Mouse (Mus musculus) midbrain, postnatal 0 days (tissue): ENCODE results near the gene Gm49378. TPM values are rescaled to one million over a fixed set of nuclear protein-coding genes. Genes with fewer than 3 reads are reported as not detected.
A peak's percentile ranks its signal among the peaks of the same experiment; 100 is the strongest.

Source experiments
- ATAC-seq: fragments of 200-750 bp; cut with Nextera tagmentation; 2 replicates; pipeline ENCODE4 v1.8.0; 2017; ENCODE audit warnings: moderate number of reproducible peaks, mild to moderate bottlenecking, moderate TSS enrichment, moderate library complexity; ENCODE audit not compliant: low FRiP score
- DNase-seq: peaks from one replicate; pipeline ENCODE4 v3.0.0-alpha.2; 2015; ENCODE audit warnings: low spot score
- H3K27ac ChIP-seq: fragments of 300-500 bp; sonication (generic); 2 replicates; pipeline ENCODE4 v1.5.1; 2014; ENCODE audit warnings: low read depth, mild to moderate bottlenecking, low read length, mixed read lengths
- H3K27me3 ChIP-seq: fragments of 300-500 bp; sonication (generic); 2 replicates; pipeline ENCODE4 v1.6.1; 2014; ENCODE audit warnings: low read length, control low read depth, mixed read lengths; ENCODE audit not compliant: insufficient read depth
- H3K36me3 ChIP-seq: fragments of 300-500 bp; sonication (generic); 2 replicates; pipeline ENCODE4 v1.6.1; 2014; ENCODE audit warnings: low read length, control low read depth, mixed read lengths; ENCODE audit not compliant: insufficient read depth
- H3K4me1 ChIP-seq: fragments of 300-500 bp; sonication (generic); 2 replicates; pipeline ENCODE4 v1.6.1; 2014; ENCODE audit warnings: mild to moderate bottlenecking, control low read depth, antibody characterized with exemption, low read length, mixed read lengths; ENCODE audit not compliant: insufficient read depth
- H3K4me2 ChIP-seq: fragments of 300-500 bp; sonication (generic); 2 replicates; pipeline ENCODE4 v1.6.1; 2014; ENCODE audit warnings: low read depth, mild to moderate bottlenecking, low read length, mixed read lengths; ENCODE audit not compliant: poor library complexity, severe bottlenecking
- H3K4me3 ChIP-seq: fragments of 300-500 bp; sonication (generic); 2 replicates; pipeline ENCODE4 v1.5.1; 2014; ENCODE audit warnings: low read depth, mild to moderate bottlenecking, low read length, moderate library complexity
- H3K9ac ChIP-seq: fragments of 300-500 bp; sonication (generic); replicated peaks from 2 replicates; pipeline ENCODE4 v1.6.1; 2014; ENCODE audit warnings: mild to moderate bottlenecking, low read length, moderate library complexity, mixed read lengths; ENCODE audit not compliant: poor library complexity, severe bottlenecking
- H3K9me3 ChIP-seq: fragments of 300-500 bp; sonication (generic); 2 replicates; pipeline ENCODE4 v1.6.1; 2016; ENCODE audit warnings: low read length, control low read depth
- CTCF ChIP-seq: IDR thresholded peaks from 2 replicates; pipeline ENCODE4 v1.5.1; 2016; ENCODE audit warnings: antibody characterized with exemption, mild to moderate bottlenecking
- WGBS: fragments of 180-500 bp; shearing (Covaris S2); extraction: QIAGEN DNeasy Blood & Tissue Kit; methylation state at CpG from one replicate; pipeline ENCODE4 v1.1.7; 2014; 5-methylcytosine and 5-hydroxymethylcytosine counted together
- polyA plus RNA-seq: library from polyadenylated mRNA; unstranded; fragments of >200 nt; fragmentation: Nextera tagmentation; extraction: Ambion mirVana; gene quantifications from 2 replicates; pipeline ENCODE4 v1.2.1, GENCODE M21; 2015
- total RNA-seq: library from RNA; depleted of rRNA; stranded (reverse); fragments of >200 nt; gene quantifications from 2 replicates; pipeline ENCODE4 v1.2.3, GENCODE M21; 2014; rRNA removed

Gm49378 gene
- total and polyA plus RNA-seq, 2 experiments from 2014 or later: 2.8 to 6.7 TPM

- peak; percentile 10; the same call in 1 of the 2 replicates for TF ChIP-seq CTCF
- Histone ChIP-seq H3K4me3 (no peak overlapping the region), H3K9me3 (no peaks in the 10 kb centered on the region), H3K27ac (no peak overlapping the region), H3K36me3 (peaks cover 13% of the 10 kb centered on the region), H3K4me1 (no peaks in the 10 kb centered on the region), H3K4me2 (no peak overlapping the region), H3K9ac (no peak overlapping the region), H3K27me3 (no peaks in the 10 kb centered on the region)
- ATAC-seq: no peak
- no peak for DNase-seq
- WGBS: 88% methylated on average over 23 of the region's 23 CpGs
Observed at GRCm38 (mm10) chr14:55579511-55580496, 57.9 kb downstream of the Gm49378 start.

Other genes with a start within 250 kb of the Gm49378 start
Only the 30 nearest of the 34 such genes appear.
- 10.0 and 13.8 TPM in 2 replicates for gene Dhrs4, start 159.1 kb downstream of the Gm49378 start, total RNA-seq
- 18.0 and 19.4 TPM in 2 replicates for gene Dhrs4, start 159.1 kb downstream of the Gm49378 start, polyA plus RNA-seq
- gene Carmil3, start 147.2 kb downstream of the Gm49378 start, total RNA-seq: 118 and 166 TPM in 2 replicates
- 33.3 and 37.6 TPM in 2 replicates for gene Carmil3, start 147.2 kb downstream of the Gm49378 start, polyA plus RNA-seq
- gene Cpne6, start 127.5 kb downstream of the Gm49378 start, total RNA-seq: 9.4 and 14.7 TPM in 2 replicates
- gene Cpne6, start 127.5 kb downstream of the Gm49378 start, polyA plus RNA-seq: 12.3 and 15.0 TPM in 2 replicates
- 1.5 and 3.8 TPM in 2 replicates for gene Nrl, start 112.9 kb downstream of the Gm49378 start, total RNA-seq
- 0.55 and 0.57 TPM in 2 replicates for gene Nrl, start 112.9 kb downstream of the Gm49378 start, polyA plus RNA-seq
- 27.8 and 29.1 TPM in 2 replicates for gene Pck2, start 97.6 kb downstream of the Gm49378 start, total RNA-seq
- 18.2 and 21.6 TPM in 2 replicates for gene Pck2, start 97.6 kb downstream of the Gm49378 start, polyA plus RNA-seq
- gene Dcaf11, start 77.9 kb downstream of the Gm49378 start, total RNA-seq: 98.3 and 103 TPM in 2 replicates
- gene Dcaf11, start 77.9 kb downstream of the Gm49378 start, polyA plus RNA-seq: 102 and 114 TPM in 2 replicates
- gene A730061H03Rik, start 77.5 kb downstream of the Gm49378 start, total RNA-seq: 5.4 TPM in 1 of 2 replicates, not detected in the other
- gene A730061H03Rik, start 77.5 kb downstream of the Gm49378 start, polyA plus RNA-seq: 0.69 TPM in 1 of 2 replicates, not detected in the other
- gene Fitm1, start 62.3 kb downstream of the Gm49378 start, total RNA-seq: 0.33 and 0.80 TPM in 2 replicates
- gene Fitm1, start 62.3 kb downstream of the Gm49378 start, polyA plus RNA-seq: 0.16 and 0.17 TPM in 2 replicates
- 119 and 147 TPM in 2 replicates for gene Psme1, start 59.8 kb downstream of the Gm49378 start, total RNA-seq
- gene Psme1, start 59.8 kb downstream of the Gm49378 start, polyA plus RNA-seq: 268 and 288 TPM in 2 replicates
- gene Emc9, start 52.6 kb downstream of the Gm49378 start, total RNA-seq: 36.3 and 38.9 TPM in 2 replicates
- 74.3 and 78.8 TPM in 2 replicates for gene Emc9, start 52.6 kb downstream of the Gm49378 start, polyA plus RNA-seq
- 62.8 and 69.6 TPM in 2 replicates for gene Psme2, start 46.8 kb downstream of the Gm49378 start, total RNA-seq
- 157 and 184 TPM in 2 replicates for gene Psme2, start 46.8 kb downstream of the Gm49378 start, polyA plus RNA-seq
- 19.8 and 26.7 TPM in 2 replicates for gene Rnf31, start 46.2 kb downstream of the Gm49378 start, total RNA-seq
- gene Rnf31, start 46.2 kb downstream of the Gm49378 start, polyA plus RNA-seq: 20.4 and 23.0 TPM in 2 replicates
- gene Irf9, start 34.3 kb downstream of the Gm49378 start, total RNA-seq: 17.1 and 18.2 TPM in 2 replicates
- 7.4 and 8.3 TPM in 2 replicates for gene Irf9, start 34.3 kb downstream of the Gm49378 start, polyA plus RNA-seq
- gene Rec8, start 19.9 kb downstream of the Gm49378 start, total RNA-seq: 6.0 and 11.1 TPM in 2 replicates
- gene Rec8, start 19.9 kb downstream of the Gm49378 start, polyA plus RNA-seq: 7.6 and 8.7 TPM in 2 replicates
- gene Ipo4, start 1.9 kb downstream of the Gm49378 start, total RNA-seq: 109 and 122 TPM in 2 replicates
- gene Ipo4, start 1.9 kb downstream of the Gm49378 start, polyA plus RNA-seq: 104 and 112 TPM in 2 replicates
- gene Tm9sf1, start 5.9 kb upstream of the Gm49378 start, total RNA-seq: 47.7 and 60.3 TPM in 2 replicates
- 48.2 and 54.3 TPM in 2 replicates for gene Tm9sf1, start 5.9 kb upstream of the Gm49378 start, polyA plus RNA-seq
- 0.14 and 0.16 TPM in 2 replicates for gene Tssk4, start 12.3 kb upstream of the Gm49378 start, total RNA-seq
- gene Tssk4, start 12.3 kb upstream of the Gm49378 start, polyA plus RNA-seq: 0.28 and 0.36 TPM in 2 replicates
- 46.7 and 53.7 TPM in 2 replicates for gene Mdp1, start 22.6 kb upstream of the Gm49378 start, total RNA-seq
- 77.9 and 82.2 TPM in 2 replicates for gene Mdp1, start 22.6 kb upstream of the Gm49378 start, polyA plus RNA-seq
- gene Gmpr2, start 34.0 kb upstream of the Gm49378 start, total RNA-seq: 19.9 and 24.4 TPM in 2 replicates
- 35.5 and 36.7 TPM in 2 replicates for gene Gmpr2, start 34.0 kb upstream of the Gm49378 start, polyA plus RNA-seq
- 129 and 133 TPM in 2 replicates for gene Nedd8, start 34.2 kb upstream of the Gm49378 start, total RNA-seq
- gene Nedd8, start 34.2 kb upstream of the Gm49378 start, polyA plus RNA-seq: 569 and 590 TPM in 2 replicates
- 14.6 and 15.7 TPM in 2 replicates for gene Tinf2, start 43.9 kb upstream of the Gm49378 start, total RNA-seq
- 19.9 and 23.6 TPM in 2 replicates for gene Tinf2, start 43.9 kb upstream of the Gm49378 start, polyA plus RNA-seq
- 0.16 and 0.38 TPM in 2 replicates for gene Tgm1, start 76.0 kb upstream of the Gm49378 start, total RNA-seq
- 0.14 and 0.18 TPM in 2 replicates for gene Tgm1, start 76.0 kb upstream of the Gm49378 start, polyA plus RNA-seq
- 75.1 and 94.5 TPM in 2 replicates for gene Rabggta, start 84.4 kb upstream of the Gm49378 start, total RNA-seq
- 61.9 and 62.6 TPM in 2 replicates for gene Rabggta, start 84.4 kb upstream of the Gm49378 start, polyA plus RNA-seq
- gene Dhrs1, start 107.8 kb upstream of the Gm49378 start, total RNA-seq: 75.1 and 94.0 TPM in 2 replicates
- gene Dhrs1, start 107.8 kb upstream of the Gm49378 start, polyA plus RNA-seq: 72.0 and 73.3 TPM in 2 replicates
- gene Nop9, start 107.8 kb upstream of the Gm49378 start, total RNA-seq: 22.0 and 30.4 TPM in 2 replicates
- 17.3 and 17.8 TPM in 2 replicates for gene Nop9, start 107.8 kb upstream of the Gm49378 start, polyA plus RNA-seq
- 0.66 and 2.6 TPM in 2 replicates for gene Cideb, start 120.6 kb upstream of the Gm49378 start, total RNA-seq
- 0.25 and 1.1 TPM in 2 replicates for gene Cideb, start 120.6 kb upstream of the Gm49378 start, polyA plus RNA-seq
- gene Ltb4r2, start 123.5 kb upstream of the Gm49378 start, total RNA-seq: 0.38 and 1.6 TPM in 2 replicates
- 0.43 and 0.60 TPM in 2 replicates for gene Ltb4r2, start 123.5 kb upstream of the Gm49378 start, polyA plus RNA-seq
- gene Ltb4r1, start 128.1 kb upstream of the Gm49378 start, total RNA-seq: 0.88 and 1.8 TPM in 2 replicates
- 0.94 and 1.1 TPM in 2 replicates for gene Ltb4r1, start 128.1 kb upstream of the Gm49378 start, polyA plus RNA-seq
- gene Adcy4, start 146.2 kb upstream of the Gm49378 start, total RNA-seq: 3.6 and 4.0 TPM in 2 replicates
- 1.7 TPM in 2 replicates for gene Adcy4, start 146.2 kb upstream of the Gm49378 start, polyA plus RNA-seq
- 0.27 TPM in 1 of 2 replicates, not detected in the other for gene Ripk3, start 151.0 kb upstream of the Gm49378 start, total RNA-seq
- gene Ripk3, start 151.0 kb upstream of the Gm49378 start, polyA plus RNA-seq: 1.3 and 3.0 TPM in 2 replicates